Mouse (Mus musculus) MEL (cell line): ENCODE results near the gene Plxna4. TPM values are rescaled to one million over a fixed set of nuclear protein-coding genes. Genes with fewer than 3 reads are reported as not detected.

ENCODE experiments used
- DNase-seq: peaks from one replicate; pipeline ENCODE4 v3.0.0; 2011; ENCODE audit warnings: low read depth, low spot score
- H3K27ac ChIP-seq: 2 replicates; pipeline ENCODE4 v1.5.1; 2012; ENCODE audit warnings: low read depth, mild to moderate bottlenecking, control low read depth, low read length, moderate library complexity; ENCODE audit not compliant: control insufficient read depth
- H3K27me3 ChIP-seq, 2 experiments: fragments of 150-350 bp in 1 of 2; sonication (generic) in 1 of 2; 2 replicates each; pipeline ENCODE4 v1.6.1; 2012; ENCODE audit warnings: low read length in 2 of 2, mild to moderate bottlenecking in 2 of 2, improper control_type of control experiment in 1 of 2, moderate library complexity in 1 of 2; ENCODE audit not compliant: insufficient read depth in 2 of 2, control insufficient read depth in 1 of 2
- H3K36me3 ChIP-seq, 2 experiments: 2 replicates each; pipeline ENCODE4 v1.6.1; 2012 to 2014; ENCODE audit warnings: low read length in 2 of 2, improper control_type of control experiment in 1 of 2, inconsistent platforms in 1 of 2, mild to moderate bottlenecking in 1 of 2; ENCODE audit not compliant: insufficient read depth in 2 of 2, control insufficient read depth in 1 of 2
- H3K4me1 ChIP-seq, 2 experiments: fragments of 150-350 bp in 1 of 2; sonication (generic) in 1 of 2; 2 replicates each; pipeline ENCODE4 v1.6.1; 2012; ENCODE audit warnings: low read length in 2 of 2, improper control_type of control experiment in 1 of 2, mild to moderate bottlenecking in 1 of 2; ENCODE audit not compliant: insufficient read depth in 2 of 2, control insufficient read depth in 1 of 2
- H3K4me3 ChIP-seq, 2 experiments: fragments of 150-350 bp in 1 of 2; sonication (generic) in 1 of 2; 2 replicates each; pipeline ENCODE4 v1.5.1; 2012; ENCODE audit warnings: low read depth in 2 of 2, low read length in 2 of 2, mild to moderate bottlenecking in 2 of 2, moderate library complexity in 2 of 2, control low read depth in 1 of 2, improper control_type of control experiment in 1 of 2; ENCODE audit not compliant: control insufficient read depth in 1 of 2, insufficient read depth in 1 of 2
- H3K79me2 ChIP-seq: 2 replicates; pipeline ENCODE4 v1.6.1; 2012; ENCODE audit warnings: mild to moderate bottlenecking, low read length, moderate library complexity; ENCODE audit not compliant: control insufficient read depth, poor library complexity, insufficient read depth
- H3K9ac ChIP-seq: 2 replicates; pipeline ENCODE4 v1.6.1; 2012; ENCODE audit warnings: low read depth, mild to moderate bottlenecking, control low read depth, low read length, moderate library complexity; ENCODE audit not compliant: control insufficient read depth, poor library complexity, severe bottlenecking
- H3K9me3 ChIP-seq: fragments of 150-350 bp; sonication (generic); replicated peaks from 2 replicates; pipeline ENCODE4 v1.6.1; 2012; ENCODE audit warnings: mild to moderate bottlenecking, low read length, improper control_type of control experiment, moderate library complexity; ENCODE audit not compliant: insufficient read depth
- CHD2 ChIP-seq: IDR thresholded peaks from 2 replicates; pipeline ENCODE4 v1.6.1; 2011; ENCODE audit warnings: low read length, improper control_type of control experiment
- CTCF ChIP-seq, 3 experiments: IDR thresholded peaks in 2 of 3; conservative IDR thresholded peaks in 1 of 3; 2 replicates each; pipeline ENCODE4 v1.5.1; 2011 to 2012; ENCODE audit warnings: low read length in 3 of 3, low read depth in 2 of 3, mild to moderate bottlenecking in 2 of 3, improper control_type of control experiment in 1 of 3, inconsistent platforms in 1 of 3, mixed read lengths in 1 of 3, moderate library complexity in 1 of 3; ENCODE audit not compliant: control insufficient read depth in 1 of 3, insufficient read depth in 1 of 3, poor library complexity in 1 of 3, severe bottlenecking in 1 of 3
- GABPA ChIP-seq: IDR thresholded peaks from 2 replicates; pipeline ENCODE4 v1.6.1; 2012; ENCODE audit warnings: low read depth, mild to moderate bottlenecking, inconsistent platforms, low read length, improper control_type of control experiment, moderate library complexity
- GATA1 ChIP-seq: IDR thresholded peaks from 2 replicates; pipeline ENCODE4 v1.6.1; 2011; ENCODE audit warnings: low read depth, low read length, improper control_type of control experiment
- JUND ChIP-seq: IDR thresholded peaks from 2 replicates; pipeline ENCODE4 v1.6.1; 2011; ENCODE audit warnings: low read depth, mild to moderate bottlenecking, improper control_type of control experiment, low read length
- KAT2A ChIP-seq: conservative IDR thresholded peaks from 2 replicates; pipeline ENCODE4 v1.6.1; 2012; ENCODE audit warnings: low read depth, low read length, improper control_type of control experiment, inconsistent platforms
- MAX ChIP-seq: IDR thresholded peaks from 2 replicates; pipeline ENCODE4 v1.6.1; 2011; ENCODE audit warnings: low read length, improper control_type of control experiment
- MAZ ChIP-seq: IDR thresholded peaks from 2 replicates; pipeline ENCODE4 v1.6.1; 2012; ENCODE audit warnings: low read depth, mild to moderate bottlenecking, inconsistent platforms, low read length, improper control_type of control experiment
- MEF2A ChIP-seq: IDR thresholded peaks from 2 replicates; pipeline ENCODE4 v1.6.1; 2014; ENCODE audit warnings: low read depth, mild to moderate bottlenecking, inconsistent platforms, low read length, improper control_type of control experiment; ENCODE audit not compliant: poor library complexity, insufficient replicate concordance, severe bottlenecking; ENCODE audit errors: extremely low read depth
- MXI1 ChIP-seq: IDR thresholded peaks from 2 replicates; pipeline ENCODE4 v1.6.1; 2011; ENCODE audit warnings: mild to moderate bottlenecking, low read depth, low read length, improper control_type of control experiment
- POLR2A ChIP-seq, 2 experiments: IDR thresholded peaks; 2 replicates each; pipeline ENCODE4 v1.6.1; 2011 to 2012; ENCODE audit warnings: low read length in 2 of 2, mild to moderate bottlenecking in 2 of 2, control low read depth in 1 of 2, improper control_type of control experiment in 1 of 2, low read depth in 1 of 2, moderate library complexity in 1 of 2; ENCODE audit not compliant: control insufficient read depth in 1 of 2, insufficient read depth in 1 of 2, poor library complexity in 1 of 2
- POLR2AphosphoS5 ChIP-seq: IDR thresholded peaks from 2 replicates; pipeline ENCODE4 v1.6.1; 2012; ENCODE audit warnings: low read depth, borderline replicate concordance, mild to moderate bottlenecking, inconsistent platforms, low read length, moderate library complexity, mixed read lengths
- RAD21 ChIP-seq: IDR thresholded peaks from 2 replicates; pipeline ENCODE4 v1.6.1; 2011; ENCODE audit warnings: mild to moderate bottlenecking, low read depth, low read length, improper control_type of control experiment
- SMC3 ChIP-seq: IDR thresholded peaks from 2 replicates; pipeline ENCODE4 v1.6.1; 2011; ENCODE audit warnings: low read depth, low read length, improper control_type of control experiment
- TAL1 ChIP-seq: IDR thresholded peaks from 2 replicates; pipeline ENCODE4 v1.6.1; 2012; ENCODE audit warnings: mild to moderate bottlenecking, inconsistent platforms, low read length, moderate library complexity, mixed read lengths
- TBP ChIP-seq: IDR thresholded peaks from 2 replicates; pipeline ENCODE4 v1.8.0; 2011; ENCODE audit warnings: low read depth, low read length, improper control_type of control experiment
- UBTF ChIP-seq: IDR thresholded peaks from 2 replicates; pipeline ENCODE4 v1.6.1; 2012; ENCODE audit warnings: low read depth, mild to moderate bottlenecking, inconsistent platforms, low read length, improper control_type of control experiment, moderate library complexity, borderline replicate concordance; ENCODE audit not compliant: insufficient read depth
- USF2 ChIP-seq, 2 experiments: IDR thresholded peaks; 2 replicates each; pipeline ENCODE4 v1.6.1; 2011 to 2012; ENCODE audit warnings: improper control_type of control experiment in 2 of 2, low read length in 2 of 2, borderline replicate concordance in 1 of 2, inconsistent platforms in 1 of 2, low read depth in 1 of 2, mild to moderate bottlenecking in 1 of 2; ENCODE audit not compliant: insufficient read depth in 1 of 2
- ZC3H11A ChIP-seq: IDR thresholded peaks from 2 replicates; pipeline ENCODE4 v1.6.1; 2012; ENCODE audit warnings: low read depth, mild to moderate bottlenecking, inconsistent platforms, low read length, improper control_type of control experiment
- ZMIZ1 ChIP-seq: IDR thresholded peaks from 2 replicates; pipeline ENCODE4 v1.6.1; 2012; ENCODE audit warnings: low read depth, mild to moderate bottlenecking, inconsistent platforms, low read length, improper control_type of control experiment, moderate library complexity
- polyA plus RNA-seq, 2 experiments: library from polyadenylated mRNA; stranded (reverse) in 1 of 2; unstranded in 1 of 2; fragments of >175 nt in 1 of 2; fragments of >200 nt in 1 of 2; gene quantifications; 2 replicates each; pipeline versions ENCODE4 v1.2.1 to v1.2.4; 2012; ENCODE audit warnings: low replicate concordance in 2 of 2, low read depth in 1 of 2; ENCODE audit not compliant: insufficient read length in 2 of 2, insufficient read depth in 1 of 2, missing spikeins in 1 of 2
- total RNA-seq: library from RNA; depleted of rRNA; stranded (reverse); fragments of 300-350 nt; gene quantifications from 2 replicates; pipeline ENCODE4 v1.2.3, GENCODE M21; 2012

Plxna4 gene
- total and polyA plus RNA-seq, 3 experiments, result 0.01 TPM; not detected in 2

GRCm38 (mm10) chr6:32342727-32343126 is 245.3 kb downstream of the Plxna4 start:
- no peak overlapping the region for H3K27ac ChIP-seq
- no peak for TF ChIP-seq TAL1
- no peak for TF ChIP-seq POLR2A (IDR thresholded peaks at IDR 0.05; ENCODE audit: control insufficient read depth in 1 of 2, insufficient read depth in 1 of 2, low read depth in 1 of 2, low read length in 2 of 2, poor library complexity in 1 of 2)
- no peak for TF ChIP-seq KAT2A
- TF ChIP-seq CTCF (IDR thresholded peaks at IDR 0.05 in 2 of 3, conservative IDR thresholded peaks at IDR 0.05 in 1 of 3; ENCODE audit: control insufficient read depth in 1 of 3, insufficient read depth in 1 of 3, low read depth in 2 of 3, low read length in 3 of 3, poor library complexity in 1 of 3, severe bottlenecking in 1 of 3), result no peak
- no peak for TF ChIP-seq GATA1
- TF ChIP-seq TBP, result no peak
- no peak for TF ChIP-seq MEF2A
- TF ChIP-seq POLR2AphosphoS5, result no peak
- TF ChIP-seq USF2 (IDR thresholded peaks at IDR 0.05; ENCODE audit: borderline replicate concordance in 1 of 2, insufficient read depth in 1 of 2, low read depth in 1 of 2, low read length in 2 of 2), result no peak
- TF ChIP-seq ZMIZ1, result no peak
- no peak for TF ChIP-seq MXI1
- TF ChIP-seq ZC3H11A, result no peak
- no peak for TF ChIP-seq MAZ
- no peak for TF ChIP-seq GABPA
- no peak for TF ChIP-seq JUND
- TF ChIP-seq CHD2, result no peak
- TF ChIP-seq SMC3, result no peak
- no peak for TF ChIP-seq MAX
- no peak for TF ChIP-seq RAD21
- TF ChIP-seq UBTF, result no peak
- H3K4me3 ChIP-seq, result no peak overlapping the region
- no peaks in the 10 kb centered on the region for H3K27me3 ChIP-seq
- no peak for DNase-seq
- no peaks in the 10 kb centered on the region for H3K9me3 ChIP-seq
- no peaks in the 10 kb centered on the region for H3K36me3 ChIP-seq
- H3K9ac ChIP-seq, result no peak overlapping the region
- no peaks in the 10 kb centered on the region for H3K4me1 ChIP-seq
- H3K79me2 ChIP-seq, result no peaks in the 10 kb centered on the region

GRCm38 (mm10) chr6:32342272-32342671 is 245.7 kb downstream of the Plxna4 start:
- no peaks in the 10 kb centered on the region for H3K36me3 ChIP-seq

More at GRCm38 (mm10) chr6:32342272-32342671, 245.7 kb downstream of the Plxna4 start:
- no peak for TF ChIP-seq USF2 (IDR thresholded peaks at IDR 0.05; ENCODE audit: borderline replicate concordance in 1 of 2, insufficient read depth in 1 of 2, low read depth in 1 of 2, low read length in 2 of 2)
- TF ChIP-seq, all 39 proteins: peak for 0
- H3K4me3 ChIP-seq, result no peak overlapping the region
- H3K9me3 ChIP-seq, result no peaks in the 10 kb centered on the region
- H3K79me2 ChIP-seq, result no peaks in the 10 kb centered on the region
- no peak overlapping the region for H3K27ac ChIP-seq
- no peak overlapping the region for H3K9ac ChIP-seq
- DNase-seq, result no peak
- no peaks in the 10 kb centered on the region for H3K4me1 ChIP-seq
- no peaks in the 10 kb centered on the region for H3K27me3 ChIP-seq
